Mouse (Mus musculus) spleen, adult 2 months (tissue): Measurements from ENCODE around the gene Gli2. TPM values are rescaled to one million over a fixed set of nuclear protein-coding genes. Genes with fewer than 3 reads are reported as not detected.

ENCODE experiments used
- DNase-seq, 2 experiments: peaks; one replicate each; pipeline versions ENCODE4 v3.0.0 to v3.0.0-alpha.2; 2012 to 2021; ENCODE audit warnings: low spot score in 2 of 2, low read depth in 1 of 2
- H3K27ac ChIP-seq: fragments of 200-500 bp; 2 replicates; pipeline ENCODE4 v1.5.1; 2012; ENCODE audit warnings: low read length, inconsistent platforms; ENCODE audit not compliant: insufficient read depth
- H3K27me3 ChIP-seq: fragments of 200-500 bp; 2 replicates; pipeline ENCODE4 v1.6.1; 2012; ENCODE audit warnings: mild to moderate bottlenecking, moderate library complexity, low read length, inconsistent platforms; ENCODE audit not compliant: control insufficient read depth, insufficient read depth
- H3K36me3 ChIP-seq: fragments of 200-500 bp; 2 replicates; pipeline ENCODE4 v1.6.1; 2012; ENCODE audit warnings: mild to moderate bottlenecking, low read length, inconsistent platforms; ENCODE audit not compliant: control insufficient read depth, insufficient read depth
- H3K4me1 ChIP-seq: fragments of 200-500 bp; 2 replicates; pipeline ENCODE4 v1.6.1; 2011; ENCODE audit warnings: inconsistent platforms; ENCODE audit not compliant: control insufficient read depth, insufficient read depth, insufficient read length
- H3K4me3 ChIP-seq: fragments of 200-500 bp; 2 replicates; pipeline ENCODE4 v1.5.1; 2011; ENCODE audit warnings: mild to moderate bottlenecking, inconsistent platforms; ENCODE audit not compliant: insufficient read depth, insufficient read length; ENCODE audit errors: extremely low read depth
- CTCF ChIP-seq: fragments of 200-500 bp; IDR thresholded peaks from 2 replicates; pipeline ENCODE4 v1.5.1; 2011; ENCODE audit warnings: mild to moderate bottlenecking, inconsistent platforms; ENCODE audit not compliant: insufficient read depth, insufficient read length, insufficient replicate concordance; ENCODE audit errors: extremely low read depth
- POLR2A ChIP-seq: fragments of 200-500 bp; IDR thresholded peaks from 2 replicates; pipeline ENCODE4 v1.6.1; 2011; ENCODE audit warnings: low read depth, low read length, inconsistent platforms
- WGBS: fragments of 180-500 bp; shearing (Covaris S2); methylation state at CpG from one replicate; pipeline ENCODE4 v1.1.7; 2018; 5-methylcytosine and 5-hydroxymethylcytosine counted together
- polyA plus RNA-seq: library from polyadenylated mRNA; depleted of rRNA; stranded (reverse); fragments of >200 nt; gene quantifications from 2 replicates; pipeline ENCODE4 v1.2.3, GENCODE M21; 2012

The Gli2 gene
- polyA plus RNA-seq, 1 experiment: 1.2 TPM

- 19% methylated on average over 16 of the region's 16 CpGs for WGBS
- no peak for DNase-seq
- TF ChIP-seq CTCF: no peak
- no peak for TF ChIP-seq POLR2A
- peak overlapping the region; percentile 16; the same call in 1 of the 2 replicates for H3K27ac ChIP-seq
- no peaks in the 10 kb centered on the region for H3K36me3 ChIP-seq
- no peaks in the 10 kb centered on the region for H3K27me3 ChIP-seq
- no peaks in the 10 kb centered on the region for H3K4me1 ChIP-seq
- no peak overlapping the region for H3K4me3 ChIP-seq
Measured at GRCm38 (mm10) chr1:118981943-118982804, 71.2 kb downstream of the Gli2 start.

GRCm38 (mm10) chr1:118980636-118981035 lies 72.8 kb downstream of the Gli2 start:
- DNase-seq: no peak
- H3K36me3 ChIP-seq: no peaks in the 10 kb centered on the region
- H3K4me3 ChIP-seq: no peak overlapping the region
- TF ChIP-seq CTCF (no peak), POLR2A (no peak)
- H3K27me3 ChIP-seq: no peaks in the 10 kb centered on the region
- no peak overlapping the region for H3K27ac ChIP-seq
- no peaks in the 10 kb centered on the region for H3K4me1 ChIP-seq
- 37% methylated on average over 7 of the region's 7 CpGs for WGBS

DNA sequence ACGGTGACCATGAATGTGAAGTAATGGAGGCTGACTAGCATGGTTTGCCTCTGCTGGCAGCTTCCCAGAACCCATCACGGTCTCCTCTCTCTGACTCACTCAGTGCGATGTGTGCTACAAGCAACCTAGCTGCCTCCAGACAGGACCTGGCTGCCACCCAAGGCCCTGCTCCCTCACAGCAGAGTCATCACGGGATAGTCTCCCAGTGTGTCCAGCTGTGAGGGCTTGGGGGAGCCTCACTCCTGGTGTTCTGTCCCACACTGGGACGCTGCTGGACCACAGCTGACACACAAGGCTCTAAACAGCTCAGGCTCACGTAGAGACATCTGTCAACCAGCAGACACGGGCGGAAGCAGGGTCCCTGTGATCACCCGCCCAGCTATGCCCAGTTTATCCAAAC lies 76.8 kb downstream of the Gli2 start:
- no peak overlapping the region for H3K4me3 ChIP-seq
- TF ChIP-seq POLR2A: no peak
- no peak for TF ChIP-seq CTCF
- no peaks in the 10 kb centered on the region for H3K4me1 ChIP-seq
- no peak overlapping the region for H3K27ac ChIP-seq
- H3K36me3 ChIP-seq: no peaks in the 10 kb centered on the region
- no peak for DNase-seq
- no peaks in the 10 kb centered on the region for H3K27me3 ChIP-seq
- 85% methylated on average over 9 of the region's 9 CpGs for WGBS

- DNase-seq: no peak
- TF ChIP-seq CTCF (no peak), POLR2A (no peak)
- 89% methylated on average over 3 of the region's 3 CpGs for WGBS
- no peak overlapping the region for H3K4me3 ChIP-seq
- no peaks in the 10 kb centered on the region for H3K27me3 ChIP-seq
- no peaks in the 10 kb centered on the region for H3K36me3 ChIP-seq
- H3K27ac ChIP-seq: no peak overlapping the region
- H3K4me1 ChIP-seq: no peaks in the 10 kb centered on the region
Measured at GRCm38 (mm10) chr1:118975376-118975775, 78.0 kb downstream of the Gli2 start.

DNA sequence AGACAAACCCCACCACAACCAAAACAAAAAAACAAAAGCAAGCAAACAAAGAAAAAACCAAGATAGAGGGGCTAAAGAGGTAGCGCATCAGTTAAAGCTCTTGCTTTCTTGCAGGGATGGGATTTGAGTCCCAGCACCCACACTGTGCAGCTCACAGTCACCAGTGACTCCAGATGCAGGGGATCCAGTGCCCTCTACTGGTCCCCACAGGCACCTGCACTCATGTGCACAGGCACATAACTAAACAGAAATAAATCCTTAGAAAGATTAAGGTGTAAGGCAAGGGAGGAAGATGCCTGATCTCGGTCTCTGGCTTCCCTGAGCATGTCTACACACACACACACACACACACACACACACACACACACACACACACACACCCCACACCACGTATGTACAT lies 83.4 kb downstream of the Gli2 start:
- Histone ChIP-seq H3K36me3 (no peaks in the 10 kb centered on the region), H3K4me3 (no peak overlapping the region), H3K4me1 (no peaks in the 10 kb centered on the region), H3K27ac (no peak overlapping the region), H3K27me3 (no peaks in the 10 kb centered on the region)
- 85% methylated on average over 3 of the region's 3 CpGs for WGBS
- DNase-seq: no peak
- no peak for TF ChIP-seq POLR2A
- TF ChIP-seq CTCF: no peak

DNA sequence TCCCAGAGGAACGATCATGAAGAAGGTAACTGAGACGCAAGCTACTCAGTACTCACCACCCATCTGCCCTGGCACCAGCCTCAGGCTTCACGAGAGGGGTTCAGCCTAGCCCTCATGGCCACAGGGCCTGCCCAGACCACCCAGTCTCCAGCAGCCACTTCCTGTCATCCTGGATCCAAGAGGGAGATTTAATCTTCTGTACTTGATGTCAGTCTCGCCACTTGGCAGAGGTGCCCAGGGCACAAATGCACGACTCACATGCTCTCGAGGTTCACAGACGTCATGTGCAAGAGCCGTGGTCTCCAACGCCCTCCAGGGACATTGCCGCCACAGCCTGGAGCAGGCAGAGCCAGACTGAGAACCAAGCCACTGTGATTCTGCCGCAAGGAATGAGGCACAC lies 84.0 kb downstream of the Gli2 start:
- 73% methylated on average over 11 of the region's 11 CpGs for WGBS

GRCm38 (mm10) chr1:118968661-118969179 lies 84.7 kb downstream of the Gli2 start:
- 14% methylated on average over 5 of the region's 5 CpGs for WGBS
- H3K27ac ChIP-seq: no peak overlapping the region
- no peak overlapping the region for H3K4me3 ChIP-seq
- TF ChIP-seq POLR2A (no peak), CTCF (no peak)
- H3K4me1 ChIP-seq: no peaks in the 10 kb centered on the region
- no peak for DNase-seq
- no peaks in the 10 kb centered on the region for H3K36me3 ChIP-seq
- H3K27me3 ChIP-seq: no peaks in the 10 kb centered on the region

More for the DNA sequence above, 84.0 kb downstream of the Gli2 start:
- Histone ChIP-seq H3K4me3 (no peak overlapping the region), H3K27me3 (no peaks in the 10 kb centered on the region), H3K36me3 (no peaks in the 10 kb centered on the region), H3K27ac (no peak overlapping the region), H3K4me1 (no peaks in the 10 kb centered on the region)
- DNase-seq: no peak
- no peak for TF ChIP-seq CTCF
- TF ChIP-seq POLR2A: no peak
